Mouse (Mus musculus) brain, embryonic 14.5 days (tissue): ENCODE measurements around the gene Strn3. TPM values are rescaled to one million over a fixed set of nuclear protein-coding genes. Genes with fewer than 3 reads are reported as not detected.
"Not testable (repeated sequence)": the region's sequence is repeated elsewhere in the genome, so short reads cannot be mapped to it uniquely, and the experiment has no call there.

Experiments used
- DNase-seq: peaks from one replicate; pipeline ENCODE4 v3.0.0-alpha.2; 2011; ENCODE audit warnings: low read depth
- CTCF ChIP-seq: fragments of 200-500 bp; IDR thresholded peaks from 2 replicates; pipeline ENCODE4 v1.5.1; 2012; ENCODE audit warnings: inconsistent platforms, mild to moderate bottlenecking, moderate library complexity, borderline replicate concordance; ENCODE audit not compliant: insufficient read depth, insufficient read length; ENCODE audit errors: extremely low read depth
- POLR2A ChIP-seq: fragments of 200-500 bp; IDR thresholded peaks from 2 replicates; pipeline ENCODE4 v1.6.1; 2012; ENCODE audit warnings: mild to moderate bottlenecking, inconsistent platforms, borderline replicate concordance; ENCODE audit not compliant: poor library complexity, insufficient read depth, insufficient read length, severe bottlenecking; ENCODE audit errors: extremely low read depth
- polyA plus RNA-seq: library from polyadenylated mRNA; depleted of rRNA; stranded (reverse); fragments of >200 nt; gene quantifications from 2 replicates; pipeline ENCODE4 v1.2.3, GENCODE M21; 2012

Gene Strn3
- polyA plus RNA-seq, 1 experiment, result 62.4 TPM

GRCm38 (mm10) chr12:51690893-51691844, 528 bp downstream of the Strn3 start, which contains the start of gene Ap4s1:
TSS of gene Ap4s1 (plus strand) at chr12:51691033.
- TF ChIP-seq CTCF (no peak), POLR2A (peak; percentile 23; the same call in 1 of the 2 replicates)
- DNase-seq, result peak; percentile 76

GRCm38 (mm10) chr12:51688546-51688945, 3.2 kb downstream of the Strn3 start:
- DNase-seq, result no peak
- TF ChIP-seq CTCF, result no peak
- TF ChIP-seq POLR2A, result no peak

- TF ChIP-seq POLR2A (no peak), CTCF (no peak)
- peak; percentile 51 for DNase-seq
These were observed 12.9 kb downstream of the Strn3 start for GRCm38 (mm10) chr12:51678844-51679243.

- TF ChIP-seq CTCF, result no peak
- TF ChIP-seq POLR2A, result no peak
- no peak for DNase-seq
These were observed 15.3 kb downstream of the Strn3 start for GRCm38 (mm10) chr12:51676442-51676841.

- no peak for TF ChIP-seq POLR2A
- no peak for DNase-seq
These were observed 18.4 kb downstream of the Strn3 start for GRCm38 (mm10) chr12:51673270-51673669.

GRCm38 (mm10) chr12:51671231-51671891, 20.3 kb downstream of the Strn3 start:
- TF ChIP-seq CTCF (no peak), POLR2A (no peak)
- no peak for DNase-seq

GRCm38 (mm10) chr12:51666708-51667430, 24.8 kb downstream of the Strn3 start:
- peak; percentile 41 for DNase-seq
- no peak for TF ChIP-seq POLR2A
- TF ChIP-seq CTCF, result no peak

- TF ChIP-seq POLR2A (no peak), CTCF (no peak)
These were observed 27.8 kb downstream of the Strn3 start for GRCm38 (mm10) chr12:51663908-51664307.

GRCm38 (mm10) chr12:51663011-51663410, 28.7 kb downstream of the Strn3 start:
- DNase-seq, result no peak
- no peak for TF ChIP-seq CTCF
- TF ChIP-seq POLR2A, result no peak

More at GRCm38 (mm10) chr12:51663908-51664307, 27.8 kb downstream of the Strn3 start:
- DNase-seq, result no peak

GRCm38 (mm10) chr12:51655944-51656465, 35.7 kb downstream of the Strn3 start:
- TF ChIP-seq CTCF, result no peak
- TF ChIP-seq POLR2A, result no peak
- DNase-seq, result peak; percentile 5

- not testable (repeated sequence) for DNase-seq
These were observed 42.3 kb downstream of the Strn3 start for GRCm38 (mm10) chr12:51649401-51649800.
